Mouse (Mus musculus): ENCODE measurements around the gene Ech1.
A peak's percentile ranks its signal among the peaks of the same experiment; 100 is the strongest.

Gene Ech1

GRCm38 (mm10) chr7:28803756-28804155, 21.3 kb upstream of the Ech1 start:
- no peak for DNase-seq

- DNase-seq, result no peak
These were observed 18.1 kb upstream of the Ech1 start for GRCm38 (mm10) chr7:28806869-28807268.

GRCm38 (mm10) chr7:28807641-28808220, 17.3 kb upstream of the Ech1 start:
- peak in 1 of 2 experiments; percentile 30 for DNase-seq

GRCm38 (mm10) chr7:28808221-28808941, 16.6 kb upstream of the Ech1 start, which contains the start of gene Hnrnpl:
Gene Hnrnpl, plus strand, starts transcription at chr7:28808541.
- peak in 1 of 2 experiments; percentile 27 for DNase-seq

- peak; percentile 94 to 97 for DNase-seq
These were observed 16.0 kb upstream of the Ech1 start for GRCm38 (mm10) chr7:28808957-28809393.

GRCm38 (mm10) chr7:28809401-28810089, 15.5 kb upstream of the Ech1 start:
- peak in 1 of 2 experiments; percentile 58 for DNase-seq

- peak; percentile 97 to 98 for DNase-seq
These were observed 14.6 kb upstream of the Ech1 start for GRCm38 (mm10) chr7:28810107-28811066.

GRCm38 (mm10) chr7:28811228-28811627, 13.8 kb upstream of the Ech1 start:
- peak; percentile 87 to 94 for DNase-seq

GRCm38 (mm10) chr7:28811640-28812275, 13.3 kb upstream of the Ech1 start:
- no peak for DNase-seq

- no peak for DNase-seq
These were observed 12.6 kb upstream of the Ech1 start for GRCm38 (mm10) chr7:28812436-28812835.

GRCm38 (mm10) chr7:28812949-28813348, 12.1 kb upstream of the Ech1 start:
- DNase-seq, result no peak

GRCm38 (mm10) chr7:28814306-28815034, 10.5 kb upstream of the Ech1 start:
- no peak for DNase-seq

- DNase-seq, result no peak
These were observed 9.8 kb upstream of the Ech1 start for GRCm38 (mm10) chr7:28815230-28815629.

GRCm38 (mm10) chr7:28816201-28816600, 8.8 kb upstream of the Ech1 start:
- DNase-seq, result no peak

GRCm38 (mm10) chr7:28816920-28817319, 8.1 kb upstream of the Ech1 start:
- no peak for DNase-seq

- DNase-seq, result no peak
These were observed 7.5 kb upstream of the Ech1 start for GRCm38 (mm10) chr7:28817524-28817923.

- DNase-seq, result no peak
These were observed 7.1 kb upstream of the Ech1 start for GRCm38 (mm10) chr7:28817957-28818356.

GRCm38 (mm10) chr7:28818436-28818835, 6.6 kb upstream of the Ech1 start:
- DNase-seq, result no peak

- DNase-seq, result no peak
These were observed 6.1 kb upstream of the Ech1 start for GRCm38 (mm10) chr7:28818861-28819452.

GRCm38 (mm10) chr7:28819571-28819970, 5.4 kb upstream of the Ech1 start:
- DNase-seq, result no peak

Data from cerebellum, postnatal 36 days (tissue).